Mouse (Mus musculus) kidney, embryonic 15.5 days (tissue): Measurements from ENCODE around the gene Klhl26. TPM values are rescaled to one million over a fixed set of nuclear protein-coding genes. Genes with fewer than 3 reads are reported as not detected.

Source experiments
- polyA plus RNA-seq: library from polyadenylated mRNA; unstranded; fragments of >200 nt; fragmentation: Nextera tagmentation; extraction: Ambion mirVana; gene quantifications from 2 replicates; pipeline ENCODE4 v1.2.1, GENCODE M21; 2015

Gene Klhl26
- polyA plus RNA-seq, 1 experiment from 2014 or later, result 23.5 TPM

Other genes starting within 250 kb of the Klhl26 start
- gene Sugp2, start 242.7 kb downstream of the Klhl26 start, polyA plus RNA-seq, result 29.6 and 31.6 TPM in 2 replicates
- gene Armc6, start 242.5 kb downstream of the Klhl26 start, polyA plus RNA-seq, result 28.8 and 31.0 TPM in 2 replicates
- gene Homer3, start 194.1 kb downstream of the Klhl26 start, polyA plus RNA-seq, result 69.5 and 79.9 TPM in 2 replicates
- gene Ddx49, start 174.5 kb downstream of the Klhl26 start, polyA plus RNA-seq, result 45.1 and 49.0 TPM in 2 replicates
- gene Cope, start 174.4 kb downstream of the Klhl26 start, polyA plus RNA-seq, result 320 and 327 TPM in 2 replicates
- gene Cers1, start 161.2 kb downstream of the Klhl26 start, polyA plus RNA-seq, result 2.6 and 4.0 TPM in 2 replicates
- 5.2 and 6.2 TPM in 2 replicates for gene Gdf1, start 147.2 kb downstream of the Klhl26 start, polyA plus RNA-seq
- gene Upf1, start 123.7 kb downstream of the Klhl26 start, polyA plus RNA-seq, result 17.1 and 17.2 TPM in 2 replicates
- 0.40 and 1.5 TPM in 2 replicates for gene Comp, start 103.4 kb downstream of the Klhl26 start, polyA plus RNA-seq
- gene Crtc1, start 37.4 kb downstream of the Klhl26 start, polyA plus RNA-seq, result 17.9 and 21.0 TPM in 2 replicates
- 5.9 and 6.0 TPM in 2 replicates for gene Tmem59l, start 10.4 kb upstream of the Klhl26 start, polyA plus RNA-seq
- 21.1 and 24.1 TPM in 2 replicates for gene Crlf1, start 16.2 kb upstream of the Klhl26 start, polyA plus RNA-seq
- 128 and 133 TPM in 2 replicates for gene Rex1bd, start 29.8 kb upstream of the Klhl26 start, polyA plus RNA-seq
- 954 and 1,022 TPM in 2 replicates for gene Uba52, start 33.8 kb upstream of the Klhl26 start, polyA plus RNA-seq
- gene Fkbp8, start 50.8 kb upstream of the Klhl26 start, polyA plus RNA-seq, result 295 and 322 TPM in 2 replicates
- gene Kxd1, start 51.0 kb upstream of the Klhl26 start, polyA plus RNA-seq, result 58.5 and 64.5 TPM in 2 replicates
- 20.3 and 23.8 TPM in 2 replicates for gene Ell, start 62.5 kb upstream of the Klhl26 start, polyA plus RNA-seq
- 180 and 198 TPM in 2 replicates for gene Isyna1, start 117.4 kb upstream of the Klhl26 start, polyA plus RNA-seq
- 135 and 145 TPM in 2 replicates for gene Ssbp4, start 131.9 kb upstream of the Klhl26 start, polyA plus RNA-seq
- gene Lrrc25, start 139.2 kb upstream of the Klhl26 start, polyA plus RNA-seq, result 2.5 TPM in 2 replicates
- gene Gdf15, start 155.5 kb upstream of the Klhl26 start, polyA plus RNA-seq, result 0.46 and 0.77 TPM in 2 replicates
- 65.5 and 75.3 TPM in 2 replicates for gene Pgpep1, start 183.4 kb upstream of the Klhl26 start, polyA plus RNA-seq
- gene Lsm4, start 196.3 kb upstream of the Klhl26 start, polyA plus RNA-seq, result 291 and 295 TPM in 2 replicates
- gene Jund, start 222.0 kb upstream of the Klhl26 start, polyA plus RNA-seq, result 59.9 and 68.1 TPM in 2 replicates
- 0.03 and 0.09 TPM in 2 replicates for gene Iqcn, start 226.5 kb upstream of the Klhl26 start, polyA plus RNA-seq
- 0.55 and 0.83 TPM in 2 replicates for gene Gm3336, start 241.6 kb upstream of the Klhl26 start, polyA plus RNA-seq
- 7.6 and 9.4 TPM in 2 replicates for gene Pde4c, start 246.8 kb upstream of the Klhl26 start, polyA plus RNA-seq